Mouse (Mus musculus) kidney, adult 11 months (tissue): ENCODE data around the gene Chd1.
"Not testable (repeated sequence)": the region's sequence is repeated elsewhere in the genome, so short reads cannot be mapped to it uniquely, and the experiment has no call there.

Source experiments
- DNase-seq: peaks from one replicate; pipeline ENCODE4 v3.0.0; 2022

Gene Chd1

GRCm38 (mm10) chr17:15704475-15705300 is at the start of gene Chd1:
Gene Chd1, plus strand, starts transcription at chr17:15704967.
- peak; percentile 94 for DNase-seq

DNA sequence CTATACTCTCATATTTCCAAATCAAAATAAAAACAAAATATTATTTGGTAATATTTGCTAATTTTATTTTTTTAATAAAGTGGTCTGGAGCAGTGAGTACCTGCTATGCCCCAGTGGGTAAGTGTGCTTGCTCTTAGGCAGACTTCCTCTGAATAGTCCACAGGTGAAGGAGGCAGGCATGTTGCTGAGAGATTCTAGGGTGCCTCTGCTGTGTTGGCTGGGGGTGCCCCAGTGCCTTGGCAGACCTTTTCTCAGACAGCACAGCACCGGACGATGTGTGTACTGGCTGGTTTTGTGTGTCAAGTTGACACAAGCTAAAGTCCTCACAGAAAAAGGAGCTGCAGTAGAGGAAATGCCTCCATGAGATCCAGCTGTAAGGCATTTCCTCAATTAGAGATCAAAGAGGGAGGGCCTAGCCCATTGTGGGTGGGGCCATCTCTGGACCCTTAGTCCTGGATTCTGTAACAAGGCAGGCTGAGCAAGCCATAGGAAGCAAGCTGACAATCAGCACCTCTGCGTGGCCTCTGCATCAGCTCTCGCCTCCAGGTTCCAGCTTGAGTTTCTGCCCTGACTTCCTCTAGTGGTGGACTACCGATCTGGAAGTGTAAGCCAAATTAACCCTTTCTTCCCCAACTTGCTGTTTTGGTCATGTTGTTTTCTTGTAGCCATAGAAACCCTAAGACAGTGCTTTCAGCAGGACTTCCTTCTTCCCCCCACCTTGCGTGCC is 47.7 kb upstream of the Chd1 start:
- peak; percentile 19 for DNase-seq

- DNase-seq, result no peak
Observed at GRCm38 (mm10) chr17:15672870-15673269, 31.9 kb upstream of the Chd1 start.

DNA sequence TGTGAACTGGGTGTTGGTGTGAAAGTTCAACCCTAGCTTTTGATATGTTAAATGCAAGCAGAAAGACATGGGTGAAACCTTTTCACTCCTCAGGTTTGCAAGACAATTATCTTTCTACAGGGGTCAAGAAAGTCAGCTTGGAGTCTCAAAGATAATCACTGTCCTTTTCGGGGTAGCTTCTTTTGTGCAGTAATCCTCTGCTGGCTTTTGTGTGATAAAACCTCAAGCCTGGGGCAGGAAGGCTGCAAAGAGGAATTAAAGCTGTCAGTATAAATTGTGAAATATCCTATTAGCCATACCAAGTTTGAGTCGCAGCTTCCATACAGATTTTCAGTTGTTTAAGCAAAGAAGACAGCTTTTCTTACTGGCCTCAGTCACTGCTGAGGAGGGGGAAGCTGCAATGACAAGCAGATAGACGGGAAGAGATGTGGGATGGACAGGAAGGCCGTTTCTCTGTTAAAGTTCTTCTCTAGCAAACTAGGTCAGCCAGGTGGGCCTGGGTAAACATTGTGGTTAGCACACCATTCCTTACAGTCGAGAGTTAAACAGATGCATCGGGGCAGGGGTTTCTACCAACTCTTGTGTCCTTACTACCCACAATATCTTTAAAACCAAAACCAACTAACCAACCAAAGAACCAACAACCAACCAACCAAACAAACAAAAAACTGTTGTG is 26.7 kb upstream of the Chd1 start:
- DNase-seq, result no peak

DNA sequence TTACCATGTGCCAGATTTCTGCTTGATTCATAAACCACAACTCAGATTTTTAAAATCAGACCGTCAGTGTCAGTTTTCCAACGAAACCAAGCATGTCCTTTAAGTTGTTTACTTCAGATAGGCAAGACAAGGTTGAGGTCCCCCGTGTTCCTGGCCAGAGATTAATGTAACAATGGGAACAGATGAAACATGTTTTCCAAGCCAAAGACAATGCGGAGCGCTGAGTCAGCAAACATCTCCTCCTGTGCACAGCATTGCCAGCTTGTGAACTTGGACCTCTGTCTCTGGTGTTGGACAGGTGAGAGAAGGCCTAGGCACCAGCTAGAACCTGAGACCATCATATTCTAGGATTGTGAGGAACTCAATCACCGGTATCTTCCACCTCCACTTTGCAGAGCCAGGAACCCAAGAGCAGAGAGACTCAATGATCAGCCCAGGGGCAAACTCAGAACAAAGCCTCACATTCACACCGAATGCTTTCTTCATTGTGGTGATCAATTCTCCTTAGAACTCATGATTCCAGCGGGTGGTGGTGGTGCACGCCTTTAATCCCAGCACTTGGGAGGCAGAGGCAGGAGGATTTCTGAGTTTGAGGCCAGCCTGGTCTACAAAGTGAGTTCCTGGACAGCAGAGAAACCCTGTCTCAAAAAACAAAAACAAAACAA is 24.7 kb upstream of the Chd1 start:
- no peak for DNase-seq

GRCm38 (mm10) chr17:15680661-15681060 is 24.1 kb upstream of the Chd1 start:
- DNase-seq, result no peak

- DNase-seq, result no peak
Observed at GRCm38 (mm10) chr17:15686396-15686795, 18.4 kb upstream of the Chd1 start.

DNA sequence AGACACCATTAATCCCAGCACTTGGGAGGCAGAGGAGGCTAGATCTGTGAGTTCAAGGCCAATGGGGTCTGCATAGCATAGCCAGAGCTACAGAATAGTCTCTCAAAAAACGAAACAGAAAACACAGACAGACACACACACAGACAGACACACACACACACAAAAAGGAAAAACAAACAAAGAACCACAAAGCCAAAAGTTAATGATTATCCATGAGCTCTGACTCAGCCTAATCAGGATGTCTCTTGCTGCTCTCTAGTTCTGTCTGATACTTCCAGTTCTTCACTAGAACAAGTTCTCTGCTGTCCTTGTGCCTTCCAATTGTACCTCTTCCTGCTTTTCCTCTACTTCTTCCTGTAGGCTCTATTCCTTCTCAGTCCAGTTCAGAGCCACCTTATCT is 14.5 kb upstream of the Chd1 start:
- no peak for DNase-seq

GRCm38 (mm10) chr17:15695566-15695965 is 9.2 kb upstream of the Chd1 start:
- no peak for DNase-seq

DNA sequence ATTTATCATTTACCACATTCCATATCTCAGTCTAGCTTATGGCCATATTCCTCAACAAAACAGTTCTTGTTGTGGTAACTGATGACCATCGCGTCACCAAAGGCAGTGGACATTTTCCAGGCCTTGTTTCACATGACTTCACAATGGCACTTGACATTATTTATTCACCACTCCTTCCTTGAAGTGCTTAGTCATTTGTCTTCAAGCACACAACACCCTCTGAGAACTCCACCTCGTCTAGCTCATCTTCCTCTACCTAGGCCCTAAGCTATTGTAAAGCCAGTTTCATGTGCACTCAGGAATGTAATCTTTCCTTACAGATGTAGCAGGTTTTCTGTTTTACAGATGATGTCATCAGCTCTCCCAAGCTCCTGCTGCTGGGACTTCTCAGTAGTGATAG is 5.8 kb upstream of the Chd1 start:
- no peak for DNase-seq

GRCm38 (mm10) chr17:15701505-15701904 is 3.3 kb upstream of the Chd1 start:
- no peak for DNase-seq

DNA sequence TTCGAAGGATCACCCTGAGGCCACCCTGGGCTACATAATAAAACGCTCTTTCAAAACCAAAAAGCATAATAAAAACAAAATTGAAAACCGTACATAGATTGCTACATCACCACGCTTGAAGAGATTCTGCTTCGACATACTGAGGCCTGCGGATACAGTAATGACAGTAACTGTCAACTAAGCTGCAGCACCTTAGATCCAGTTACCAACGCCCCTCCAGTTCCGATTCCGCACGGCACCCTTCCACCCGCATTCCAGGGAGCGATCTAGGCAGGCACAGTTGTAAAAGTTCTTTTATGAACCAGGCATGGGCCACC is 651 bp upstream of the Chd1 start:
- no peak for DNase-seq

GRCm38 (mm10) chr17:15705303-15706284 is 827 bp downstream of the Chd1 start:
- DNase-seq, result peak; percentile 61

DNA sequence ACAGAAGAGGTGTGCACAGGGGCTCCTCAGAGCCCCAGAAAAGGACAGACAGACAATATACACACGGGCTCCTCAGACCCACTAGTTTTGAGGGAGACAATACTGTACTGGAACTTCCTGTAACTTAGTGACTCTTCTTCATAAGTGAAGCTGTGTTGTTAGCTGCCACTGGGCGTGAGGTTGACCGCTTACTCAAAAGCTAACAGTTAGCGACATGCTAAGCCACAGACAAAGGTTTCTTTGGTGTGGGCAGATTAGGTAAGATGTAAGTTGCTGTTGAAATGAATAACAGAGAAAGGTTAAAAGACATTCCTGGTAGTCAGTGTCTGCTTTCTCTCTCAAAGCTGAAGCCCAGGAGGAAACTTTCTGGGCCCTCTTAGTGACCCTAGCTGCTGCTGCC is 9.7 kb downstream of the Chd1 start:
- DNase-seq, result no peak

DNA sequence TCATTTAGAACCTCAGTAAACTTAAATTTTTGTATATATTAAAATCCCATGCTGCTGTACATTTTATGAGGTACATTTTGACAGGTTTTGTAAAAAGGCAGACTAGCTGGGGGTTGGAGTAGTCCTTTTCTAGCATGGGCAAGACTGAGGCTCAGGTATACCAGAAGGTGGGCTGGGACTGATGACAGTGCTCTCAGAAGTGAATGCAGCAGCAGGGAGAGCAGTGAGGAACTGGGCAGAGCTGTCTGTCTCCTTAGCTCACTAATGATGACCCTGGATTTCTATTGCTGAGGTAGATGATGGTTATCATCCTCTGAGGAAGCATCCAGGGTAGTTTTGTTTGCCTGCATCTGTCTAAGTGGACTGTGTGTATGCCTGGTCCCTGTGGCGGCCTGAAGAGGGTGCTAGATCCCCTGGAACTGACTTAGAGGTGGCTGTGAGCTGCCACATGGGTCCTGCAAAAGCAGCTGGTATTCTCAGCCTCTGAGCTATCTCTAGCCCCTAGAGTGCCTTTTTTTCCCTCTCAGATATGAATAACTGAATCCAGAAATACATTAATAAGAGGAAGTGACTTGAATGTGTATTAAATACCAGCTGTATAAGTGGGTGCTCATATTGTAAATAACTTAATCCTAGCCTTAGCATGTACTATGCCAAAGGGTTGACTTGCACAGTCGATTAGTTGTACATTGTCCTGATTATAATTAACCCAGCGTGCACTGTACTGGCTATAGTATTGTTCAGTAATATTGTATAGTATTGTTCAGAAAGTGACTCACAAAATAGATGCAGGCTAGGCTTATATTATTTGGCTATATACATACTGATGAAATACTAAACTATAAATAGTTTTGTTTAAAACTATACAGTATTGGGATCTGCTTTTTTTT is 10.5 kb downstream of the Chd1 start:
- no peak for DNase-seq

- DNase-seq, result no peak
Observed at GRCm38 (mm10) chr17:15715940-15716339, 11.2 kb downstream of the Chd1 start.

- DNase-seq, result no peak
Observed at GRCm38 (mm10) chr17:15720841-15721240, 16.1 kb downstream of the Chd1 start.

GRCm38 (mm10) chr17:15723291-15723690 is 18.5 kb downstream of the Chd1 start:
- DNase-seq, result no peak

DNA sequence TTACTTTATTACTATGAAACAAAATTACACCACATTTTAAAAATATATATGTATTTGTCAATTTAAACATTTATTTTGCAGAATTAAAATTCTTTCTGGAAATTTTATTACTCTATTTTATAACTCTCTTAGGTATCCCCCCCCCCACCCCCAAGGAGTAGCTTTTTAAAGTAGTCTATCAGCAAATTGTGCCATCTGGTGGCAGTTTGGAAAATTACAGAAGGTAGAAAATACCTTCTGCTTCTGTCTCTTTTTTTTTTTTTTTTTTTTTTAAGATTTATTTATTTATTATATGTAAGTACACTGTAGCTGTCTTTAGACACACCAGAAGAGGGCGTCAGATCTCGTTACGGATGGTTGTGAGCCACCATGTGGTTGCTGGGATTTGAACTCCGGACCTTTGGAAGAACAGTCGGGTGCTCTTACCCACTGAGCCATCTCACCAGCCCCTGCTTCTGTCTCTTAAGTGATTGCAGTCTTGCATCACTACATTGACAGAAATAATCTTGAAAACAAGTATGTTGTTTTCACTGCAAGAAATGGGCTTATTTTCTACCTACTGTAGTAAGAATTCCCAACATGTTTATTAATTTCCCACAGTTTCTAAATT is 19.2 kb downstream of the Chd1 start:
- not testable (repeated sequence) for DNase-seq

GRCm38 (mm10) chr17:15731706-15732105 is 26.9 kb downstream of the Chd1 start:
- no peak for DNase-seq
